Mouse (Mus musculus) bone marrow, adult 2 months (tissue): Measurements from ENCODE around the gene Capg.

Experiments
- CTCF ChIP-seq: fragments of 200-500 bp; IDR thresholded peaks from 2 replicates; pipeline ENCODE4 v1.5.1; 2011; ENCODE audit warnings: low read length, control low read depth; ENCODE audit not compliant: control insufficient read depth, insufficient read depth
- POLR2A ChIP-seq: fragments of 200-500 bp; IDR thresholded peaks from 2 replicates; pipeline ENCODE4 v1.6.1; 2011; ENCODE audit warnings: low read depth, mild to moderate bottlenecking, control low read depth, low read length, borderline replicate concordance; ENCODE audit not compliant: control insufficient read depth

DNA sequence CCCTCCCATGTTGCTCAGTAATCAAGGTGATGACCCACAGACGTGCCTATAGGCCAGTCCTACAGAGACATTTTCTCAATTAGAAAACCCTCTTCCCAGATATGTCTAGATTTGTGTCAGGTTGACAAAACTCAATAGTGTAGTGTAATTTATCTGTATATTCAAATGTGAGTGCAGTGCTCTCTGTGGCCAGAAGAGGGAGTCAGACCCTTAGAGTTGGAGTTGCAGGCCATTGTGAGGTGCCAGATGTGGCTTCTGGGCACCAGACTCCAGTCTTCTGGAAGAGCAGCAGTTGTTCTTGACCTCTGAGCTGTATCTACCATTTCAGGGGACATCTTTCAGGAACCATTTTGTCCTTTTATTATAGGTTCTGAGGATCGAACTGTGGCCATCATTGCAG is 2.9 kb downstream of the Capg start:
- TF ChIP-seq POLR2A (no peak), CTCF (no peak)
